In genomic region chr3:51128491-51129155, GRCm38 (mm10) we compare ENCODE assay signal across 15 mouse cellular contexts.
DNase-seq lines count a peak whose midpoint lies in the region; ATAC-seq and TF ChIP-seq lines count a peak whose summit lies in the region.
"Had no signal": no experiment of that assay in that cellular context is flagged by ENCODE, and none has a peak within 500 bp of the region (broad histone marks: within the 10 kb centered on the region; RNA-seq: fewer than 3 reads in every experiment).

No protein-coding gene starts in this region.

- H3K79me2 ChIP-seq in MEL (ENCODE audit: control insufficient read depth, insufficient read depth, low read length, poor library complexity) = no peaks in the 10 kb centered on the region

- no peak for TF ChIP-seq RAD21 in MEL (IDR thresholded peaks at IDR 0.05; ENCODE audit: low read depth, low read length)

- no peak for TF ChIP-seq POLR2A in MEL (IDR thresholded peaks at IDR 0.05; ENCODE audit: control insufficient read depth in 1 of 2, insufficient read depth in 1 of 2, low read depth in 1 of 2, low read length in 2 of 2, poor library complexity in 1 of 2)

- H3K27ac ChIP-seq in MEL (ENCODE audit: control insufficient read depth, low read depth, low read length) = no peak overlapping the region
- no peak overlapping the region for H3K27ac ChIP-seq in midbrain, embryonic 13.5 days
- H3K27ac ChIP-seq: heart, embryonic 13.5 days; hindbrain, postnatal 0 days; liver, embryonic 13.5 days; midbrain, embryonic 10.5 days; neural tube, embryonic 12.5 days had no signal

- peaks cover 0 to 2% of the 10 kb centered on the region in 2 experiments; a peak in 1 of 4 replicates for H3K36me3 ChIP-seq in MEL (ENCODE audit: control insufficient read depth in 1 of 2, insufficient read depth in 2 of 2, low read length in 2 of 2)
- H3K36me3 ChIP-seq in midbrain, embryonic 13.5 days = no peaks in the 10 kb centered on the region
- H3K36me3 ChIP-seq: heart, embryonic 13.5 days; liver, embryonic 13.5 days; midbrain, embryonic 10.5 days; neural tube, embryonic 12.5 days had no signal

- no peak overlapping the region for H3K4me3 ChIP-seq in MEL (ENCODE audit: control insufficient read depth in 1 of 2, insufficient read depth in 1 of 2, low read depth in 2 of 2, low read length in 2 of 2)
- H3K4me3 ChIP-seq in midbrain, embryonic 13.5 days (replicated peaks) = no peak overlapping the region
- H3K4me3 ChIP-seq: heart, embryonic 13.5 days; liver, embryonic 13.5 days; midbrain, embryonic 10.5 days; neural tube, embryonic 12.5 days had no signal

- WGBS in midbrain, embryonic 13.5 days = 92% methylated on average over 10 of the region's 10 CpGs

- H3K9me3 ChIP-seq in MEL (replicated peaks; ENCODE audit: insufficient read depth, low read length) = no peaks in the 10 kb centered on the region
- H3K9me3 ChIP-seq in midbrain, embryonic 13.5 days = no peaks in the 10 kb centered on the region
- H3K9me3 ChIP-seq: heart, embryonic 13.5 days; liver, embryonic 13.5 days; midbrain, embryonic 10.5 days; neural tube, embryonic 12.5 days had no signal

- peak; percentile 41 to 44 for DNase-seq in B cell, adult 2 months
- peak; percentile 73 for DNase-seq in MEL (ENCODE audit: low read depth, low spot score)
- peak; percentile 68 to 69 for DNase-seq in spleen, postnatal 36 days (ENCODE audit: low spot score in 2 of 2)
- no peak for DNase-seq in kidney, adult 18-20 months
- DNase-seq in adrenal gland, postnatal 14 days = no peak
- no peak for DNase-seq in ovary, postnatal 14 days (ENCODE audit: low spot score)
- DNase-seq: cerebellum, postnatal 36 days; kidney, postnatal 25 days; liver, embryonic 13.5 days had no signal

- H3K9ac ChIP-seq in MEL (ENCODE audit: control insufficient read depth, low read depth, low read length, poor library complexity, severe bottlenecking) = no peak overlapping the region
- no peak overlapping the region for H3K9ac ChIP-seq in midbrain, embryonic 13.5 days (replicated peaks)
- H3K9ac ChIP-seq: heart, embryonic 13.5 days; liver, embryonic 13.5 days; neural tube, embryonic 12.5 days had no signal

- TF ChIP-seq EP300 in MEL (IDR thresholded peaks at IDR 0.05; ENCODE audit: low read depth in 1 of 2, low read length in 2 of 2) = peak in 1 of 2 experiments; percentile 26; a peak in 1 of 4 replicates

- H3K27me3 ChIP-seq in MEL (ENCODE audit: control insufficient read depth in 1 of 2, insufficient read depth in 2 of 2, low read length in 2 of 2) = peaks cover 5 to 6% of the 10 kb centered on the region in 2 experiments; a peak in 3 of 4 replicates
- H3K27me3 ChIP-seq in midbrain, embryonic 13.5 days = no peaks in the 10 kb centered on the region
- H3K27me3 ChIP-seq: heart, embryonic 13.5 days; liver, embryonic 13.5 days; neural tube, embryonic 12.5 days had no signal

- no peak for TF ChIP-seq CTCF in MEL (IDR thresholded peaks at IDR 0.05 in 2 of 3, conservative IDR thresholded peaks at IDR 0.05 in 1 of 3; ENCODE audit: control insufficient read depth in 1 of 3, insufficient read depth in 1 of 3, low read depth in 2 of 3, low read length in 3 of 3, poor library complexity in 1 of 3, severe bottlenecking in 1 of 3)

- no peak overlapping the region for H3K4me2 ChIP-seq in midbrain, embryonic 13.5 days (replicated peaks)
- H3K4me2 ChIP-seq: heart, embryonic 13.5 days; liver, embryonic 13.5 days; neural tube, embryonic 12.5 days had no signal

- H3K4me1 ChIP-seq in MEL (ENCODE audit: control insufficient read depth in 1 of 2, insufficient read depth in 2 of 2, low read length in 2 of 2) = peaks cover 0 to 12% of the 10 kb centered on the region in 2 experiments; a peak in 2 of 4 replicates
- no peaks in the 10 kb centered on the region for H3K4me1 ChIP-seq in midbrain, embryonic 13.5 days (replicated peaks)
- H3K4me1 ChIP-seq: heart, embryonic 13.5 days; midbrain, embryonic 10.5 days; neural tube, embryonic 12.5 days had no signal

- ATAC-seq in inflammation-experienced regulatory T-cells, adult 6 months = peak; percentile 95
- no peak for ATAC-seq in midbrain, embryonic 13.5 days
- ATAC-seq: hindbrain, postnatal 0 days had no signal

TF ChIP-seq in MEL, 35 proteins besides CTCF, POLR2A, EP300 and RAD21:
- TF ChIP-seq ZC3H11A (IDR thresholded peaks at IDR 0.05; ENCODE audit: low read depth, low read length) (no peak), USF2 (IDR thresholded peaks at IDR 0.05; ENCODE audit: borderline replicate concordance in 1 of 2, insufficient read depth in 1 of 2, low read depth in 1 of 2, low read length in 2 of 2) (no peak), JUND (IDR thresholded peaks at IDR 0.05; ENCODE audit: low read depth, low read length) (no peak), UBTF (IDR thresholded peaks at IDR 0.05; ENCODE audit: borderline replicate concordance, insufficient read depth, low read depth, low read length) (0 out of 2 replicates have a peak, but pooled peaks have one; percentile 57), TBP (IDR thresholded peaks at IDR 0.05; ENCODE audit: low read depth, low read length) (peak; percentile 86)
TF ChIP-seq in MEL: peak in this region for 2.

Comparison
In these comparisons a context has a peak if more than half of its experiments do, and no peak if none do; other contexts are left out.
1. DNase-seq: peak in B cell, adult 2 months (2 of 2), MEL (single experiment) and spleen, postnatal 36 days (2 of 2); none in kidney, adult 18-20 months (single experiment), adrenal gland, postnatal 14 days (single experiment) and ovary, postnatal 14 days (single experiment).